Comparison of ENCODE assay signal across 10 mouse cellular contexts in the genomic region with DNA sequence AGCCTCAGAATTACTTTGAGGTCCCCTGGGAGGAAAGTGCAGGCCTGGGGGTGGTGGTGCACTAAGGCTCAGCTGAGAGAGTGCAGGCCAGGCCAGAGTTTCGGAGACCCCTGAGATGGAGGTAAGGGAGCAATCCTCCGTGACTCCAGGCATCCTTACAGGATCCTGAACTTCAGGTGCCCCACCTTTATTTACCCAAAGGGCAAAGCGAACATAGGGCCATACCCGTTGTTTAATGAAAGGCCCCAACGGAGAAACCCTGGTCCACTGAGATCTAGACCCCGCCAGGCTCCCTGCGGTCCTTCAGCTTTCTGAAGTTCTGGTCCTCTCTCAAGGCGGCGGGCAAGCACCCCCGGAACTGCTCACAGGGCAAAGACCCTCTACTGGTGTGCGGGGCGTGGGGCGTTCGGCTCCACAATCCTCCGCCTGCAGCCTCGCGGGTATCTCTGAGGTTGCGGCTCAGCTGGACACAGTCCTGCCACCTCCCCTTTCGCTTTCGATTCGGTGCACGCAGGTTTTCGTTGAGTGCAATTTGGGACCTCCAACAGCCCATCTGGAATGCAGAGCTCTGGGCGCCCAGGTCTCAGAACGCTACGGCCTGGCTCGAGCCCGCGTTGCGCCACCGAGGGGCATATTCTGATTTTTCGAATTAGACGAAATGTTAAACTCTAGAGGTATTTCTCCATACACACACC. TPM values are rescaled to one million over a fixed set of nuclear protein-coding genes. Genes with fewer than 3 reads are reported as not detected.
DNase-seq lines count a peak whose midpoint lies in the region; ATAC-seq and TF ChIP-seq lines count a peak whose summit lies in the region.
"Had no signal": no experiment of that assay in that cellular context is flagged by ENCODE, and none has a peak within 500 bp of the region (broad histone marks: within the 10 kb centered on the region; RNA-seq: fewer than 3 reads in every experiment).

No protein-coding gene starts in this region.

- H3K4me3 ChIP-seq in forebrain, embryonic 11.5 days (ENCODE audit: low read depth, low read length), result peak overlapping the region; percentile 11
- H3K4me3 ChIP-seq in intestine, postnatal 0 days (ENCODE audit: low read depth, low read length), result peak overlapping the region; percentile 47
- peak overlapping the region; percentile 37 for H3K4me3 ChIP-seq in lung, embryonic 15.5 days
- H3K4me3 ChIP-seq in stomach, embryonic 16.5 days (replicated peaks; ENCODE audit: low read length), result peak overlapping the region; percentile 34
- H3K4me3 ChIP-seq: erythroblast, embryonic 14.5 days had no signal

- no peaks in the 10 kb centered on the region for H3K9me3 ChIP-seq in forebrain, embryonic 11.5 days (ENCODE audit: control insufficient read depth, low read length)
- H3K9me3 ChIP-seq in intestine, postnatal 0 days (ENCODE audit: control insufficient read depth), result no peaks in the 10 kb centered on the region
- H3K9me3 ChIP-seq in lung, embryonic 15.5 days, result no peaks in the 10 kb centered on the region
- no peaks in the 10 kb centered on the region for H3K9me3 ChIP-seq in stomach, embryonic 16.5 days (replicated peaks; ENCODE audit: control insufficient read depth, low read length)

- H3K4me1 ChIP-seq in forebrain, embryonic 11.5 days (replicated peaks; ENCODE audit: control insufficient read depth, insufficient read depth, low read length), result peaks cover 19% of the 10 kb centered on the region; the same call in 1 of the 2 replicates
- 0 out of 2 replicates have a peak, but pooled peaks cover 4% of the 10 kb centered on the region for H3K4me1 ChIP-seq in intestine, postnatal 0 days (replicated peaks; ENCODE audit: control insufficient read depth, insufficient read depth, low read length)
- peaks cover 35% of the 10 kb centered on the region for H3K4me1 ChIP-seq in lung, embryonic 15.5 days
- H3K4me1 ChIP-seq in stomach, embryonic 16.5 days (ENCODE audit: control insufficient read depth, insufficient read depth, low read length), result peaks cover 12% of the 10 kb centered on the region; the same call in 1 of the 2 replicates

- H3K4me2 ChIP-seq in forebrain, embryonic 11.5 days (ENCODE audit: low read depth, low read length, severe bottlenecking), result peak overlapping the region; percentile 25
- H3K4me2 ChIP-seq in intestine, postnatal 0 days (replicated peaks; ENCODE audit: low read depth), result peak overlapping the region; percentile 68
- peak overlapping the region; percentile 50 for H3K4me2 ChIP-seq in lung, embryonic 15.5 days
- peak overlapping the region; percentile 36 for H3K4me2 ChIP-seq in stomach, embryonic 16.5 days (ENCODE audit: low read depth, low read length)

- peaks cover 92% of the 10 kb centered on the region for H3K27me3 ChIP-seq in forebrain, embryonic 11.5 days (ENCODE audit: control insufficient read depth, insufficient read depth, low read length)
- peaks cover 93% of the 10 kb centered on the region for H3K27me3 ChIP-seq in intestine, postnatal 0 days (replicated peaks; ENCODE audit: control insufficient read depth, insufficient read depth, low read length)
- peaks cover 98% of the 10 kb centered on the region for H3K27me3 ChIP-seq in lung, embryonic 15.5 days
- peaks cover 94% of the 10 kb centered on the region for H3K27me3 ChIP-seq in stomach, embryonic 16.5 days (ENCODE audit: control insufficient read depth, insufficient read depth, low read length)

- 0 out of 2 replicates have a peak overlapping the region, but pooled peaks have one; percentile 1 for H3K9ac ChIP-seq in forebrain, embryonic 11.5 days (ENCODE audit: low read length)
- no peak overlapping the region for H3K9ac ChIP-seq in intestine, postnatal 0 days (ENCODE audit: low read depth, low read length)
- peak overlapping the region; percentile 15; the same call in 1 of the 2 replicates for H3K9ac ChIP-seq in lung, embryonic 15.5 days
- H3K9ac ChIP-seq in stomach, embryonic 16.5 days (ENCODE audit: low read length), result no peak overlapping the region

- peak; percentile 18 to 33 for DNase-seq in adrenal gland, postnatal 36 days
- no peak for DNase-seq in adrenal gland, postnatal 25 days
- peak; percentile 64 for DNase-seq in forebrain, embryonic 11.5 days (ENCODE audit: low spot score)
- no peak for DNase-seq in frontal cortex, postnatal 36 days (ENCODE audit: low spot score in 2 of 2)
- DNase-seq in left cerebral cortex, postnatal 25 days (ENCODE audit: low spot score in 2 of 2), result no peak

- no peak for TF ChIP-seq CTCF in intestine, postnatal 0 days (IDR thresholded peaks at IDR 0.05; ENCODE audit: low read depth)

- no peak for ATAC-seq in forebrain, embryonic 11.5 days (replicated peaks; ENCODE audit: low FRiP score)
- ATAC-seq in intestine, postnatal 0 days, result 0 out of 2 replicates have a peak, but pooled peaks have one; percentile 26
- ATAC-seq in lung, embryonic 15.5 days (ENCODE audit: borderline replicate concordance, extremely low read depth, low FRiP score, low TSS enrichment), result no peak
- no peak for ATAC-seq in stomach, embryonic 16.5 days (ENCODE audit: insufficient read depth, low FRiP score)

- H3K36me3 ChIP-seq in forebrain, embryonic 11.5 days (ENCODE audit: control insufficient read depth, insufficient read depth, low read length), result no peaks in the 10 kb centered on the region
- H3K36me3 ChIP-seq in intestine, postnatal 0 days (ENCODE audit: control insufficient read depth, insufficient read depth), result no peaks in the 10 kb centered on the region
- no peaks in the 10 kb centered on the region for H3K36me3 ChIP-seq in lung, embryonic 15.5 days
- no peaks in the 10 kb centered on the region for H3K36me3 ChIP-seq in stomach, embryonic 16.5 days (ENCODE audit: control insufficient read depth, insufficient read depth, low read length)

- no peak overlapping the region for H3K27ac ChIP-seq in forebrain, embryonic 11.5 days (ENCODE audit: low read depth, low read length)
- H3K27ac ChIP-seq in intestine, postnatal 0 days (ENCODE audit: low read depth, low read length), result no peak overlapping the region
- H3K27ac ChIP-seq in lung, embryonic 15.5 days, result no peak overlapping the region
- no peak overlapping the region for H3K27ac ChIP-seq in stomach, embryonic 16.5 days (ENCODE audit: low read length)

- WGBS in forebrain, embryonic 11.5 days, result under 1% methylated on average over 33 of the region's 33 CpGs
- 15% methylated on average over 33 of the region's 33 CpGs for WGBS in intestine, postnatal 0 days
- 26% methylated on average over 33 of the region's 33 CpGs for WGBS in lung, embryonic 15.5 days
- 15% methylated on average over 33 of the region's 33 CpGs for WGBS in stomach, embryonic 16.5 days

- intact Hi-C loops in left cerebral cortex, postnatal 25 days (cut with DNase I), result no loop called here

RNA-seq across cellular contexts. Expression of a gene that starts 3.6 kb away (rescaled TPM):
- total RNA-seq in adrenal gland, postnatal 36 days (2021), result under 1 TPM; 0.36 to 0.43 TPM
- total RNA-seq in adrenal gland, postnatal 25 days (2021), result 0.29 and 0.39 TPM in 2 replicates
- polyA plus RNA-seq in forebrain, embryonic 11.5 days (2014; fragmentation: Nextera tagmentation; extraction: Ambion mirVana), result 10.0 and 11.2 TPM in 2 replicates
- polyA plus RNA-seq in intestine, postnatal 0 days (2015; fragmentation: Nextera tagmentation; extraction: Ambion mirVana), result not detected in 2 replicates
- 0.04 and 0.05 TPM in 2 replicates for polyA plus RNA-seq in lung, embryonic 15.5 days (2015; fragmentation: Nextera tagmentation; extraction: Ambion mirVana)
- polyA plus RNA-seq in stomach, embryonic 16.5 days (2015; fragmentation: Nextera tagmentation; extraction: Ambion mirVana), result 0.12 and 0.21 TPM in 2 replicates
- 1 to 10 TPM; 1.1 to 1.4 TPM for total RNA-seq in left cerebral cortex, postnatal 25 days (2021)
- polyA plus RNA-seq: C2C12 had no signal

Comparison
In these comparisons a context has a peak if more than half of its experiments do, and no peak if none do; other contexts are left out.
1. DNase-seq: peak in adrenal gland, postnatal 36 days (2 of 2) and forebrain, embryonic 11.5 days (single experiment); none in adrenal gland, postnatal 25 days (single experiment), frontal cortex, postnatal 36 days (0 of 2) and left cerebral cortex, postnatal 25 days (0 of 2).
2. H3K9ac ChIP-seq: peak in forebrain, embryonic 11.5 days (single experiment) and lung, embryonic 15.5 days (single experiment); none in intestine, postnatal 0 days (single experiment) and stomach, embryonic 16.5 days (single experiment).
3. Peak in every context shown above with its lines, with median percentiles within 50 percentile points of each other: H3K4me2 ChIP-seq and H3K4me3 ChIP-seq.